Mouse (Mus musculus) activated CD4-positive, CD25-positive, alpha-beta regulatory T cell, adult 4 months (primary cell): ENCODE data around the gene Tmem179b. TPM values are rescaled to one million over a fixed set of nuclear protein-coding genes. Genes with fewer than 3 reads are reported as not detected.

Source experiments
- ATAC-seq: one replicate; pipeline ENCODE4 v1.8.0; 2017
- polyA plus RNA-seq, 2 experiments: library from polyadenylated mRNA; unstranded; fragments of 100-300 nt; shearing (Covaris generic); gene quantifications; one replicate each; pipeline ENCODE4 v1.2.1; 2017

Gene Tmem179b
- polyA plus RNA-seq, 2 experiments from 2014 or later: 98.5 to 110 TPM

- no peak for ATAC-seq
Measured at GRCm38 (mm10) chr19:8774951-8775421, 719 bp upstream of the Tmem179b start.

DNA sequence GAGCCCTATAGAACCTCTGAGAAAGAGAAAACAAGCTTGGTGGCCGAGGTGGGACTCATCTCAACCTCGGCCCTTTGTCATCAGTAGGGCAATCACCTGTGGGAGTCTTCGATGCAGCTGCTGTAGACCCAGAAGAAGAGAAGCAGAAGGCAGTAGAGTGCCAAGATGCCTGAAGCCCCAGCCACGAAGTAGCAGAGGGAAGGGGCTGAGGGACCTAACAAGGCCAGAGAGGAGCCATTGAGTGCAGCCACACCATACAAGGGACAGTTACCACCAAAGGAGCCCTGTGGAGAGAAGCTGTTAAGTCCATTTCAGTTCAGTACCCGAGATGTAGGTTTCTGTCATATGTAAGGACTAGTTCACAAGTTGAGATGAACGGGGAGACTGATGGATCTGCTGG, 858 bp downstream of the Tmem179b start:
- no peak for ATAC-seq

GRCm38 (mm10) chr19:8772996-8773395, 1.3 kb downstream of the Tmem179b start:
- no peak for ATAC-seq

- peak; percentile 72 for ATAC-seq
Measured at GRCm38 (mm10) chr19:8770567-8771270, 3.5 kb downstream of the Tmem179b start, which contains the start of gene Tmem223. Gene Tmem223, plus strand, starts transcription at chr19:8770996.

DNA sequence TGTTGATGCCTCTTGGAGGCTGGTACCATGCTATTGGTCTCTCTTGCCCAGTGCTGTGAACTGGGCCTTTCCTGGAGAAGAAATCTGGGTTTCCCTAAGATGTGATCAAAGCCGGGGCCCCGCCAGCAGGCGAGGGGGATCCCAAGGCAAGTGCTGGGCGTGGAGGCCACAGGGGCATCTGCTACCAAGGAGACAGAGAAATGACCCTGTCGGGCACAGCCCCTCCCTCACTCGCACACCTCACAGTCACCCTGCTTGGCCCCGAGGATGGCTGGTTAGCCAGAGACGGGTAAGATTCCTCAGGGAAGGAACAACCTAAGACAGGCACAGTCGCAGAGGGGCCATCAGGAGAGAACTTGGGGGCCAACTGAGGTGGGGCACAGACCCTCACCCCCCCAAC, 8.7 kb downstream of the Tmem179b start:
- ATAC-seq: no peak

GRCm38 (mm10) chr19:8763276-8763675, 11.0 kb downstream of the Tmem179b start:
- no peak for ATAC-seq

GRCm38 (mm10) chr19:8760757-8761156, 13.5 kb downstream of the Tmem179b start:
- no peak for ATAC-seq

DNA sequence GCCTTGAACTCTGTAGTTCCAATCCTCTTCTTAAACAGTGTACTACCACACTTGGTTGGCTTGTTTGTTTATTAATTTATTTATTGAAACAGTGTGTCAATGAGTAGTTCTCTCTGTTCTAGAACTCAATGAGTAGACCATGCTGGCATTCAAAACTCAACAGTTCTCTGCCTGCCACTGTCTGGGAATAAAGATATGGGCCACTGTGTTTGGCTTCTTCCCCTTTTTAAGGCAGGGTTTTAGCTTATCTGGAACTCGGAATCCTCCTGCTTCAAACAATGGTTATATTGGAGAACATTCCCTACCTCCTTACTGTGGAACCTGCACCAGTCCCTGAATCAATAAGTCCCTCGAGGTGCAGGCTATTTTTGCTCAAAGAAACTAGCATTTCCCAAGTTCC, 15.4 kb downstream of the Tmem179b start:
- no peak for ATAC-seq

DNA sequence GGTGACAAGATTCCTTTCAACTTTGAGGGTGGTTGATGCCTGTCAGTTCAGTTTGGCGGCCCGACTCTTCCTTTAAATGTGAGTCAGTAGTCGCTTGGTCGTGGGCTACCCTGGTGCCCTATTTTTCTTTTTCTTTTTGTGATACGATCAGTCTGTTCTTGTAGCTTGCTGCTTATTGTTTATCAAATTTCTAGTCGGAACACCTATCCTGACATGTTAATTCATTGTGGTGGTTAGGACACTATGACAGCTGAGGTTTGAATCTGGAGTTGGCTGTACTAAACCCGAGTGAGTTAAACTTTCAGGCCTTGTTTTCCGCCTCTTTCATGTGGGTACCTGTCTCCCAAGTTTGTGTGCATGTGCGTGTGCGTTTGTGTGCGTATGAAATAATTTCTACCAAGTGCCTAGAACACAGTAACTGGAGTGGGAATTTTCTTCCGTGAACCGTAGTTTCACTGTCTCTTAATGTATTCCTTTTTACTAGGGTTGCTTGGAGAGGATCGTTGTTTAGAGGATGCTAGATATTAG, 16.7 kb downstream of the Tmem179b start:
- ATAC-seq: peak; percentile 15

DNA sequence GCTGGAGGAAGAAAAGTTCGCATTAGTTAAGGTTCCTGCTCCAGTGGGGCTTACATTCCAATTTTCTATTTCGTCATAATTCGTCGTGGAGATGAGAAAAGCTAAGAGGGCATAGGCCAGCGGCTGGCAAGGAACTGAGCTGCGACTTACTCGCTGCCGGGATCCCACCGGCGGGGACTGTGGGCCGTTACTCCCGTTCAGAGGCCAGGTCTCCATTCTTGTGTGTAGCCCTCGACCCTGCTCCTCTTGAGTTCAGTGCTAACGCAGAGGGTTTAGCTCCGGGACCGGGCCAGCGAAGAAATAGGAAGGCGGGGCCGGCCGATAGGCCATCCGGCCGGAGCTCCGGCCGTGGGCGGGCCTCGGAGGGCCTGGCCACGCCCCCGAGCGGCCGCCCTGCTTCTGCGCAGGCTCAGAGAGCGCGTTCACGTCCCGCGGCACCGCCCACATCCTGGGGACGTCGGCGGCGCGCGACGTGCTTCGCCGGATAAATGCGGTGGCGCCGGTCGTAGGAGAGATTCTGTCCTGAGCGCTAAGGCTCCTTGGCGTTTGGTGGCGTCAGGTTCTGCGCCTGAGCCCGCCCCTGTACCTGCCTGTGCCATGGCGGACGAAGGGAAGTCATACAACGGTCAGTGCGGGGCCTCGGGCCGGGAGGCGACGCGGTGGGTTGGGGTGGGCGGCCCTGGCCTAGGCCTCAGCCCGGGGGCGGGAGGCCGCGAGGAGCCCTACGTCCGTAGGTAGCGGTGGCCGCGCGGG, 17.5 kb downstream of the Tmem179b start, which contains the start of gene Nxf1:
Nxf1 (plus strand) TSS at position 439 of the 753 bp plus-strand sequence.
- peak; percentile 80 for ATAC-seq

DNA sequence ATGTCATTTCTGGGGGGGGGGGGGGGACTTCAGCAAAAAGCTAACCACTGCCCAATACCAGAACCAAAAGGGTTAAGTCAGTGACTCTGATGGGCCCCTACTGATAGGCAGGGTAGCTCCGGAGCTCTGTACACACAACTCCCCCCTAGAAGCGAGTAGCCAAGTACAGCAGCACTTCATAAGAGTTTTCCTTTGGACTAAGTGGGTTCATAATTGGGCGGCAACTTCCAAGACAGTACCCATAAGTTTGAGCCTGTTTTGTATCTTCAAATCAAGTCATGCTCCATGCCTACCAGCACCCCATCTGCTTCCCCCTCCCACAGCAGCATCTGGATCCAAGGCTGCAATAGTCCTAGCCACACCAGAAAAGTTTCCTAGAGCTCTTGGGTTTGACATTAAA, 18.6 kb downstream of the Tmem179b start:
- no peak for ATAC-seq

GRCm38 (mm10) chr19:8747368-8747767, 26.9 kb downstream of the Tmem179b start:
- ATAC-seq: no peak

DNA sequence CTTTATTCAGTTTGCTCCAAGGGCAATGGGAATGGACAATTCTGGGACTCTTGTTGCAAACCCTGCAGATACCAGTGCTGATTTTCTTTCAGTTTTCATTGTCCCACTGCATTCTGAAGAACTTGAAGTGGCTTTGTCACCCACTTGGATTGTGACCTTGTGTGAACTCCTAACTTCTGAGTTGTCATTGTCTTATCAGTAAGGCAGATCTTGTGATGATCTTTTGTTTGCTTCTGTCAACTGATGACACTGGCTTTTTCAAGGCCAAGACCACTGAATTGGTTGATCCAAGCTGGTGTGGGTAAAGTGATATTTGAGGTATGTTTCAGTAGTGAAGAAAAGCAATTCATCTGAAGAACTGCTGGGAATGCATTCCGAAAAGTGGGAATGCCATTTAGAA, 28.9 kb downstream of the Tmem179b start:
- ATAC-seq: no peak

- no peak for ATAC-seq
Measured at GRCm38 (mm10) chr19:8742176-8742575, 32.1 kb downstream of the Tmem179b start.

GRCm38 (mm10) chr19:8741243-8741869, 32.9 kb downstream of the Tmem179b start, which contains the start of gene Stx5a:
Gene Stx5a, plus strand, starts transcription at chr19:8741413.
- peak; percentile 97 for ATAC-seq

DNA sequence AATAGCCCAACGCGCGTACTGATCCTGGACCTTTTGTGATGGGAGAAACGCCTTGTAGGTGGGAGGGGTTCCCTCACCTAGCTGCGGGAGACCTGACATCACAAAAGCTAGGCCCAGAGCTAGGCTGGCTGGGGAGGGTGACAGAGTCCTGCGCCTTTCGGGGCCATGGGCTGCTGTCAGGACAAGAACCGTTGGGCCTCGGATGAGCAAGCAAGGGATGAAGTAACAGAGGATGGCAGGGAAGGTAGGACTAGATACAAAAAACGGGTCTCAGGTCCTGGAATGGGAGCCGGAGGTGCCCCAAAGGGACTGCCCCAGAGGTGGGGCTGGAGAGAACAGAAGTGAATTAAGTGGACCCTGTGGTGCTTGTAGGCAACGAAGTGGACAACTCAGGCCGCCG, 33.7 kb downstream of the Tmem179b start, which contains the start of gene 1700092M07Rik:
1700092M07Rik (plus strand) TSS at position 116 of the 400 bp plus-strand sequence.
- no peak for ATAC-seq

GRCm38 (mm10) chr19:8739646-8740045, 34.6 kb downstream of the Tmem179b start:
- no peak for ATAC-seq

DNA sequence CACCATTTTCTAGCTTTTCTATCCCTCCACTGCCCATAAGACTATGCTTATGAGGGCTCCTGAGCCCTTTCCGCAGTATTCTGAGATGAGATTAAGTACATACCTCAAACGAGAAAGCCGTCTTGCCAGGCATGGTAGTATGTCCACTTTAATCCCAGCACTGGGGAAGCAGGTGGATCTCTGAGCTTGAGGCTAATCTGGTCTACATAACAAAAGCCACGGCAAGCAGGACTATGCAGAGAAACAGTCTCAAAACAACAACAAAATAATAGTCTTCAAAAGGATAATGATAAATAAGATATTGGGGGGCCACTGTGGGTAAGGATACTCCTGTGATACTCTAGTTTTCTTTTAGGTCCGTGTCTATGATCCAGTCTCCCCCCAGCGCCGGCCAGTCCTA, 35.4 kb downstream of the Tmem179b start:
- ATAC-seq: no peak

DNA sequence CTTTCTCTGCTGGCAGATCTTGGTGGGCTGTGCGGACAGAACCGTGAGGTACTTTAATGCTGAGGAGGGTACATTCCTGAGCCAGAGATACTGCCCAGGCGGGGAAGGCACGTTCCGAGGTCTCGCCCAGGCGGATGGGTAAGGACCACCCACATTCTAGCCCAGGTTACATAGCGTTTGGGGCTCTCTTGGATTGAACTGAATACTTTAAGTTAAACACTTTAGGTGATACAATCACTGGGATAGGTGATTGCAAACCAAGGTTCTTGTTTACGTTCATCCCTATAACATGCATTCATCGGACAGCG, 38.2 kb downstream of the Tmem179b start:
- peak; percentile 24 for ATAC-seq

- peak; percentile 86 for ATAC-seq
Measured at GRCm38 (mm10) chr19:8735389-8736159, 38.7 kb downstream of the Tmem179b start, which contains the start of gene Wdr74. Gene Wdr74, plus strand, starts transcription at chr19:8735827.

- ATAC-seq: no peak
Measured at GRCm38 (mm10) chr19:8734334-8734733, 39.9 kb downstream of the Tmem179b start.
